Mouse (Mus musculus) spleen, adult 2 months (tissue): ENCODE data around the gene Ankrd33. TPM values are rescaled to one million over a fixed set of nuclear protein-coding genes. Genes with fewer than 3 reads are reported as not detected.

ENCODE experiments used
- DNase-seq, 2 experiments: peaks; one replicate each; pipeline versions ENCODE4 v3.0.0 to v3.0.0-alpha.2; 2012 to 2021; ENCODE audit warnings: low spot score in 2 of 2, low read depth in 1 of 2
- H3K27ac ChIP-seq: fragments of 200-500 bp; 2 replicates; pipeline ENCODE4 v1.5.1; 2012; ENCODE audit warnings: low read length, inconsistent platforms; ENCODE audit not compliant: insufficient read depth
- H3K27me3 ChIP-seq: fragments of 200-500 bp; 2 replicates; pipeline ENCODE4 v1.6.1; 2012; ENCODE audit warnings: mild to moderate bottlenecking, moderate library complexity, low read length, inconsistent platforms; ENCODE audit not compliant: control insufficient read depth, insufficient read depth
- H3K36me3 ChIP-seq: fragments of 200-500 bp; 2 replicates; pipeline ENCODE4 v1.6.1; 2012; ENCODE audit warnings: mild to moderate bottlenecking, low read length, inconsistent platforms; ENCODE audit not compliant: control insufficient read depth, insufficient read depth
- H3K4me1 ChIP-seq: fragments of 200-500 bp; 2 replicates; pipeline ENCODE4 v1.6.1; 2011; ENCODE audit warnings: inconsistent platforms; ENCODE audit not compliant: control insufficient read depth, insufficient read depth, insufficient read length
- H3K4me3 ChIP-seq: fragments of 200-500 bp; 2 replicates; pipeline ENCODE4 v1.5.1; 2011; ENCODE audit warnings: mild to moderate bottlenecking, inconsistent platforms; ENCODE audit not compliant: insufficient read depth, insufficient read length; ENCODE audit errors: extremely low read depth
- CTCF ChIP-seq: fragments of 200-500 bp; IDR thresholded peaks from 2 replicates; pipeline ENCODE4 v1.5.1; 2011; ENCODE audit warnings: mild to moderate bottlenecking, inconsistent platforms; ENCODE audit not compliant: insufficient read depth, insufficient read length, insufficient replicate concordance; ENCODE audit errors: extremely low read depth
- POLR2A ChIP-seq: fragments of 200-500 bp; IDR thresholded peaks from 2 replicates; pipeline ENCODE4 v1.6.1; 2011; ENCODE audit warnings: low read depth, low read length, inconsistent platforms
- WGBS: fragments of 180-500 bp; shearing (Covaris S2); methylation state at CpG from one replicate; pipeline ENCODE4 v1.1.7; 2018; 5-methylcytosine and 5-hydroxymethylcytosine counted together
- polyA plus RNA-seq: library from polyadenylated mRNA; depleted of rRNA; stranded (reverse); fragments of >200 nt; gene quantifications from 2 replicates; pipeline ENCODE4 v1.2.3, GENCODE M21; 2012

Ankrd33 gene
- polyA plus RNA-seq, 1 experiment, result not detected

GRCm38 (mm10) chr15:101086956-101087355 is 28.6 kb upstream of the Ankrd33 start:
- Histone ChIP-seq H3K36me3 (no peaks in the 10 kb centered on the region), H3K27ac (no peak overlapping the region), H3K4me3 (no peak overlapping the region), H3K4me1 (no peaks in the 10 kb centered on the region), H3K27me3 (0 out of 2 replicates have a peak, but pooled peaks cover 1% of the 10 kb centered on the region)
- TF ChIP-seq POLR2A (no peak), CTCF (no peak)
- no peak for DNase-seq
- WGBS, result 36% methylated on average over 3 of the region's 3 CpGs

DNA sequence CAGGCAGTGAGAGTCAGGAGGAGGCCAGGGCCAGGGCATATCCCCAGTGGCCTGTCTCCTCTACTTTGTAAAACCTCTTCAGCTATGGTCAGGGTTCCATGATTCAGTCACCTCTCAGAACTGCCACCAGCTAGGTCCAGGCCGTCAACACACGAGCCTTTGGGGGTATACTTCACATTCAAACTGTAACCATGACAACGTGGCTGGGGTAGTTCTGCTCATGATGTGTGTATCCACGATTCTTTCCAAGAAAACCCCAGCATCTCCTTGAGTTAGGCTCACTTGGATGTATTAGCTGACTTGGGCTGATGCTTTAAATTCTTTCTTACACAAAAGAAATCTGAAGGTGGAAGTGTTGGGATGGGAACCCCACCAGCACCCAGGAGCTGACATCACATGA is 27.3 kb upstream of the Ankrd33 start:
- no peak overlapping the region for H3K27ac ChIP-seq
- WGBS, result 85% methylated on average over 4 of the region's 4 CpGs
- no peak overlapping the region for H3K4me3 ChIP-seq
- TF ChIP-seq CTCF, result no peak
- no peak for TF ChIP-seq POLR2A
- H3K36me3 ChIP-seq, result no peaks in the 10 kb centered on the region
- DNase-seq, result no peak
- H3K27me3 ChIP-seq, result no peaks in the 10 kb centered on the region
- no peaks in the 10 kb centered on the region for H3K4me1 ChIP-seq

GRCm38 (mm10) chr15:101091551-101091950 is 24.0 kb upstream of the Ankrd33 start:
- Histone ChIP-seq H3K27ac (no peak overlapping the region), H3K4me1 (no peaks in the 10 kb centered on the region), H3K4me3 (no peak overlapping the region), H3K36me3 (no peaks in the 10 kb centered on the region), H3K27me3 (no peaks in the 10 kb centered on the region)
- no peak for TF ChIP-seq CTCF
- no peak for TF ChIP-seq POLR2A
- WGBS, result 89% methylated on average over 8 of the region's 8 CpGs
- DNase-seq, result no peak

GRCm38 (mm10) chr15:101092121-101092828 is 23.3 kb upstream of the Ankrd33 start:
- H3K4me3 ChIP-seq, result no peak overlapping the region
- no peak overlapping the region for H3K27ac ChIP-seq
- H3K4me1 ChIP-seq, result no peaks in the 10 kb centered on the region
- no peaks in the 10 kb centered on the region for H3K36me3 ChIP-seq
- WGBS, result 63% methylated on average over 14 of the region's 14 CpGs
- no peak for TF ChIP-seq CTCF
- no peak for TF ChIP-seq POLR2A
- DNase-seq, result no peak
- H3K27me3 ChIP-seq, result no peaks in the 10 kb centered on the region

DNA sequence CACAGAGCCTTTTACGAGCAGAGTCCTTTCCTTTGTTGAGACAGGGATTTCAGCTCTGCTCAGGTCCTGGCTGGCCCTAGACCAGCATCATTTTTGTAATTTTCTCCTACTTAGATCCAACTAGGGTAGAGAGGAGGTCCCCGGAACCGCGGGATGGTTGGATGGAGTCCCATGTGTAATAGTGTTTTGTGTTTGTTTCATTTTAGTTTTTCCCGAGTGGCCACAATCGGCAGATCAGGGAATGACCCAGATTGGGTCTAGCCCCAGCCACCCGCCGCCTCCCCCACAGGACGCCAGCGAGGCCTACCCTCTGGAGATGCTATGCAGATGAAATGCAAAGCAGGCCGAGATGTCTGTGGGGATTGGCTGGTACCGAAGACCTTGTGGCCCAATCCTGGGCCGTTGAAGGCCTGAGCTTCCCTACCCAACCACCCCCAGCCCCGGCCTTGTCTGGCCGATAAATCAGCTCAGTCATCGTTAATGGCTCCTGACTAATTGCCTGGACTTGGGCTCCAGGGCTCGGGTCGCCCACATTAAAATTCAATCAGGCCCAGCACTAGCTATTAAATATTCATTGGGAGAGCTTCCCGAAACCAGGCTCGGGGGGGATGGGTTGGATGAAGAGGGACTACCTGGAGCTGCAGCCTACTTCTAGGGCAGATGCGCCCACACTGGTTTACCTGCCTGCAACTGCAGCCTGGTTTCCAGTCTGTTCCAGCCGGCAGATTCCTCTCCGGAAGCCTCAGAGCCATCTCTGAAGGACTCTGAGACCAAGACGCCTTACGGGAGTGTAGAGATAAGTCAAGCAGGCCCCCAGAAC is 22.5 kb upstream of the Ankrd33 start:
- no peak overlapping the region for H3K27ac ChIP-seq
- WGBS, result 87% methylated on average over 25 of the region's 25 CpGs
- no peak for TF ChIP-seq CTCF
- TF ChIP-seq POLR2A, result no peak
- no peaks in the 10 kb centered on the region for H3K36me3 ChIP-seq
- 0 out of 2 replicates have a peak, but pooled peaks cover 1% of the 10 kb centered on the region for H3K27me3 ChIP-seq
- DNase-seq, result no peak
- H3K4me3 ChIP-seq, result no peak overlapping the region
- no peaks in the 10 kb centered on the region for H3K4me1 ChIP-seq

DNA sequence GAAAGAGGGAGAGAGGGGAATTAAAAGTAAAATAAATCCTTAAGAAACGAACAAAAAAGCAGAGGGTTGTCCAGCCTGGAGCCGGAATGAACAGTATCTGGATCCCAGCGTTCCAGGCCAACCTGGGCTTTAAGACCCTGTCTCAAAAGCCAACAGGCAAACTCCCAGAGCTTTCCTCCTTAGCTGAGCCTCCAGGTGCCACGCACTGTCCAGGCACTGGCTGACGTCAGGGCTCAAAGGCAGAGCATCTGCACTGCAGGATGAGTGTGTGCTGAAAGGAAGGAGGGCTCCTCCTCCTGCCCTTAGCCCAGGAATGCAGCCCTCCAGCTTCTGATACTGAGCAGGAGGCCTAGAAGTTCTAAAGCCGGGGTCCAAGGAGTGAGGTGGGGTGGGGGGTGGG is 21.6 kb upstream of the Ankrd33 start:
- Histone ChIP-seq H3K4me3 (no peak overlapping the region), H3K4me1 (no peaks in the 10 kb centered on the region), H3K27ac (no peak overlapping the region), H3K27me3 (0 out of 2 replicates have a peak, but pooled peaks cover 1% of the 10 kb centered on the region), H3K36me3 (no peaks in the 10 kb centered on the region)
- TF ChIP-seq POLR2A (no peak), CTCF (no peak)
- 89% methylated on average over 6 of the region's 6 CpGs for WGBS
- DNase-seq, result no peak
